In genomic region chr6:34910371-34911219, GRCm38 (mm10) we compare ENCODE assay signal across 8 mouse cellular contexts. TPM values are rescaled to one million over a fixed set of nuclear protein-coding genes. Genes with fewer than 3 reads are reported as not detected.
DNase-seq lines count a peak whose midpoint lies in the region; ATAC-seq and TF ChIP-seq lines count a peak whose summit lies in the region.

Gene Wdr91 (minus strand): TSS chr6:34910876.

- H3K4me3 ChIP-seq in CH12.LX (replicated peaks in 1 of 3; ENCODE audit: low read depth in 2 of 3, low read length in 2 of 3, poor library complexity in 1 of 3): peak within 1 kb of the TSS; percentile 64 to 97 (median 82)
- H3K4me3 ChIP-seq in forebrain, embryonic 12.5 days (replicated peaks): peak within 1 kb of the TSS; percentile 67
- H3K4me3 ChIP-seq in heart, postnatal 0 days (ENCODE audit: low read depth, low read length): peak within 1 kb of the TSS; percentile 81
- peak within 1 kb of the TSS; percentile 71 for H3K4me3 ChIP-seq in liver, embryonic 16.5 days (ENCODE audit: low read depth, low read length)
- peak within 1 kb of the TSS; percentile 70 for H3K4me3 ChIP-seq in neural tube, embryonic 13.5 days
- peak within 1 kb of the TSS; percentile 93 for H3K4me3 ChIP-seq in testis, adult 2 months (ENCODE audit: control insufficient read depth, low read depth, low read length)

- TF ChIP-seq EP300 in CH12.LX (IDR thresholded peaks at IDR 0.05; ENCODE audit: low read length): no peak
- no peak for TF ChIP-seq EP300 in heart, postnatal 0 days (IDR thresholded peaks at IDR 0.05; ENCODE audit: low read depth)

- H3K27ac ChIP-seq in CH12.LX (ENCODE audit: insufficient read depth, low read depth): peak within 1 kb of the TSS; percentile 54; the same call in 1 of the 2 replicates
- H3K27ac ChIP-seq in forebrain, embryonic 12.5 days: peak within 1 kb of the TSS; percentile 71
- peak within 1 kb of the TSS; percentile 81 for H3K27ac ChIP-seq in heart, postnatal 0 days (ENCODE audit: low read depth)
- peak within 1 kb of the TSS; percentile 86 for H3K27ac ChIP-seq in liver, embryonic 16.5 days (ENCODE audit: low read length)
- peak within 1 kb of the TSS; percentile 91 for H3K27ac ChIP-seq in neural tube, embryonic 13.5 days (replicated peaks)
- H3K27ac ChIP-seq in testis, adult 2 months (ENCODE audit: control insufficient read depth, insufficient read depth, low read depth, low read length): no peak within 1 kb of the TSS

- H3K4me2 ChIP-seq in CH12.LX (ENCODE audit: insufficient read depth, low read depth, poor library complexity, severe bottlenecking): peak within 1 kb of the TSS; percentile 97
- peak within 1 kb of the TSS; percentile 69 for H3K4me2 ChIP-seq in forebrain, embryonic 12.5 days
- peak within 1 kb of the TSS; percentile 77 for H3K4me2 ChIP-seq in heart, postnatal 0 days (ENCODE audit: low read depth, low read length)
- H3K4me2 ChIP-seq in liver, embryonic 16.5 days (ENCODE audit: low read depth, low read length): peak within 1 kb of the TSS; percentile 83
- H3K4me2 ChIP-seq in neural tube, embryonic 13.5 days: peak within 1 kb of the TSS; percentile 73

- in situ Hi-C loops in CH12.LX (cut with MboI; ENCODE audit: low pct_ligation_motif_present, low pct_unique_long_range_greater_than_20kb, low sequenced_read_pairs): no loop called here

- peaks cover 6% of the 10 kb centered on the region for H3K79me2 ChIP-seq in CH12.LX (replicated peaks; ENCODE audit: control insufficient read depth, extremely low read depth, insufficient read depth, poor library complexity, severe bottlenecking)

- H3K9me3 ChIP-seq in CH12.LX (replicated peaks; ENCODE audit: low read length): no peaks in the 10 kb centered on the region
- H3K9me3 ChIP-seq in forebrain, embryonic 12.5 days: no peaks in the 10 kb centered on the region
- H3K9me3 ChIP-seq in heart, postnatal 0 days (replicated peaks; ENCODE audit: control insufficient read depth, low read length): no peaks in the 10 kb centered on the region
- no peaks in the 10 kb centered on the region for H3K9me3 ChIP-seq in liver, embryonic 16.5 days (replicated peaks; ENCODE audit: control insufficient read depth, low read length)
- H3K9me3 ChIP-seq in neural tube, embryonic 13.5 days: no peaks in the 10 kb centered on the region

- H3K36me3 ChIP-seq in CH12.LX (replicated peaks in 1 of 2; ENCODE audit: control insufficient read depth in 1 of 2, insufficient read depth in 1 of 2, low read length in 1 of 2): peaks cover 22 to 35% of the 10 kb centered on the region in 2 experiments
- peaks cover 23% of the 10 kb centered on the region for H3K36me3 ChIP-seq in forebrain, embryonic 12.5 days (replicated peaks)
- H3K36me3 ChIP-seq in heart, postnatal 0 days (replicated peaks; ENCODE audit: control insufficient read depth, insufficient read depth, low read length): peaks cover 22% of the 10 kb centered on the region
- H3K36me3 ChIP-seq in liver, embryonic 16.5 days (ENCODE audit: control insufficient read depth, insufficient read depth): peaks cover 3% of the 10 kb centered on the region; the same call in 1 of the 2 replicates
- peaks cover 28% of the 10 kb centered on the region for H3K36me3 ChIP-seq in neural tube, embryonic 13.5 days
- H3K36me3 ChIP-seq in testis, adult 2 months (ENCODE audit: control insufficient read depth, insufficient read depth, low read length): no peaks in the 10 kb centered on the region

- no peaks in the 10 kb centered on the region for H3K27me3 ChIP-seq in CH12.LX (replicated peaks)
- H3K27me3 ChIP-seq in forebrain, embryonic 12.5 days: no peaks in the 10 kb centered on the region
- no peaks in the 10 kb centered on the region for H3K27me3 ChIP-seq in heart, postnatal 0 days (ENCODE audit: control insufficient read depth, insufficient read depth, low read length)
- no peaks in the 10 kb centered on the region for H3K27me3 ChIP-seq in liver, embryonic 16.5 days (ENCODE audit: control insufficient read depth, insufficient read depth, low read depth, low read length)
- H3K27me3 ChIP-seq in neural tube, embryonic 13.5 days: no peaks in the 10 kb centered on the region
- no peaks in the 10 kb centered on the region for H3K27me3 ChIP-seq in testis, adult 2 months (ENCODE audit: control insufficient read depth, insufficient read depth, low read length)

- peak; percentile 83 for DNase-seq in CH12.LX (ENCODE audit: extremely low read depth)
- peak; percentile 80 for DNase-seq in c-Kit-positive CD71-positive TER-119-negative erythroid progenitor cells, embryonic 14.5 days (ENCODE audit: low read depth)
- peak; percentile 93 for DNase-seq in heart, postnatal 0 days (ENCODE audit: low spot score)
- peak; percentile 98 to 99 for DNase-seq in kidney, postnatal 4 days

- under 1% methylated on average over 64 of the region's 64 CpGs for WGBS in forebrain, embryonic 12.5 days
- WGBS in heart, postnatal 0 days: under 1% methylated on average over 61 of the region's 64 CpGs
- WGBS in liver, embryonic 16.5 days (ENCODE audit: insufficient replicate concordance): under 1% methylated on average over 64 of the region's 64 CpGs
- WGBS in neural tube, embryonic 13.5 days: under 1% methylated on average over 64 of the region's 64 CpGs

- TF ChIP-seq RAD21 in CH12.LX (IDR thresholded peaks at IDR 0.05; ENCODE audit: low read depth, low read length): no peak

- peak; percentile 94 for ATAC-seq in forebrain, embryonic 12.5 days (ENCODE audit: low FRiP score)
- peak; percentile 97 for ATAC-seq in heart, postnatal 0 days (ENCODE audit: insufficient read depth, low read depth)
- ATAC-seq in liver, embryonic 16.5 days (ENCODE audit: low read depth): peak; percentile 76
- peak; percentile 96 for ATAC-seq in neural tube, embryonic 13.5 days (ENCODE audit: low read depth)

- peak in 1 of 2 experiments; percentile 34; a peak in 2 of 4 replicates for TF ChIP-seq CTCF in CH12.LX (conservative IDR thresholded peaks at IDR 0.05 in 1 of 2, IDR thresholded peaks at IDR 0.05 in 1 of 2; ENCODE audit: low read depth in 2 of 2, low read length in 2 of 2)
- peak; percentile 27; the same call in 1 of the 2 replicates for TF ChIP-seq CTCF in heart, postnatal 0 days (IDR thresholded peaks at IDR 0.05; ENCODE audit: low read depth)
- no peak for TF ChIP-seq CTCF in testis, adult 2 months (IDR thresholded peaks at IDR 0.05; ENCODE audit: control insufficient read depth, insufficient read depth, insufficient replicate concordance, low read depth, low read length)

- peak; percentile 88 for TF ChIP-seq POLR2A in CH12.LX (IDR thresholded peaks at IDR 0.05; ENCODE audit: low read depth, low read length)
- TF ChIP-seq POLR2A in testis, adult 2 months (IDR thresholded peaks at IDR 0.05; ENCODE audit: control insufficient read depth, low read depth, low read length): peak; percentile 66

- dilution Hi-C loops in CH12.LX (cut with MboI; ENCODE audit: extremely low pct_ligation_motif_present, extremely low pct_unique_long_range_greater_than_20kb, low sequenced_read_pairs): no loop called here

- peak within 1 kb of the TSS; percentile 46 for H3K9ac ChIP-seq in CH12.LX (ENCODE audit: insufficient read depth, low read depth)
- peak within 1 kb of the TSS; percentile 66 for H3K9ac ChIP-seq in forebrain, embryonic 12.5 days
- peak within 1 kb of the TSS; percentile 66 for H3K9ac ChIP-seq in heart, postnatal 0 days (replicated peaks; ENCODE audit: low read depth, low read length)
- H3K9ac ChIP-seq in liver, embryonic 16.5 days (ENCODE audit: low read depth, low read length): peak within 1 kb of the TSS; percentile 83
- H3K9ac ChIP-seq in neural tube, embryonic 13.5 days: peak within 1 kb of the TSS; percentile 81

- peaks cover 0 to 31% of the 10 kb centered on the region in 2 experiments; a peak in 2 of 4 replicates for H3K4me1 ChIP-seq in CH12.LX (ENCODE audit: control insufficient read depth in 1 of 2, insufficient read depth in 2 of 2)
- H3K4me1 ChIP-seq in forebrain, embryonic 12.5 days: peaks cover 12% of the 10 kb centered on the region
- H3K4me1 ChIP-seq in heart, postnatal 0 days (ENCODE audit: control insufficient read depth, insufficient read depth): peaks cover 18% of the 10 kb centered on the region
- peaks cover 53% of the 10 kb centered on the region for H3K4me1 ChIP-seq in liver, embryonic 16.5 days (ENCODE audit: control insufficient read depth, low read depth, low read length)
- peaks cover 18% of the 10 kb centered on the region for H3K4me1 ChIP-seq in neural tube, embryonic 13.5 days (replicated peaks)
- no peaks in the 10 kb centered on the region; the same call in 1 of the 2 replicates for H3K4me1 ChIP-seq in testis, adult 2 months (ENCODE audit: control insufficient read depth, insufficient read depth, low read length)

TF ChIP-seq in CH12.LX, 34 proteins besides CTCF, POLR2A, EP300 and RAD21 (continues in another document):
- TF ChIP-seq USF2 (conservative IDR thresholded peaks at IDR 0.05; ENCODE audit: low read depth, low read length) (no peak), CHD2 (IDR thresholded peaks at IDR 0.05; ENCODE audit: low read length) (no peak), E2F4 (IDR thresholded peaks at IDR 0.05; ENCODE audit: insufficient replicate concordance, low read depth, low read length) (no peak), TCF12 (IDR thresholded peaks at IDR 0.05; ENCODE audit: low read depth, low read length) (peak; percentile 48; the same call in 1 of the 2 replicates), CHD1 (IDR thresholded peaks at IDR 0.05; ENCODE audit: low read depth, low read length) (no peak), MAX (IDR thresholded peaks at IDR 0.05; ENCODE audit: low read length) (0 out of 2 replicates have a peak, but pooled peaks have one; percentile 58), ZMIZ1 (IDR thresholded peaks at IDR 0.05; ENCODE audit: low read depth, low read length) (no peak; the same call in 1 of the 2 replicates), MEF2A (IDR thresholded peaks at IDR 0.05; ENCODE audit: borderline replicate concordance, low read depth, low read length) (no peak), GABPA (IDR thresholded peaks at IDR 0.05; ENCODE audit: insufficient replicate concordance, low read depth, low read length) (no peak), RCOR1 (conservative IDR thresholded peaks at IDR 0.05; ENCODE audit: low read depth, low read length) (no peak), POLR2AphosphoS2 (IDR thresholded peaks at IDR 0.05; ENCODE audit: low read depth, low read length) (no peak), ETS1 (conservative IDR thresholded peaks at IDR 0.05; ENCODE audit: low read depth, low read length) (no peak)

RNA-seq across cellular contexts. Expression of gene Wdr91, which starts in this region (rescaled TPM):
- total RNA-seq in CH12.LX (2012; rRNA removed) (19.8 and 26.5 TPM in 2 replicates), CH12.LX (2014; rRNA removed) (10.6 and 11.3 TPM in 2 replicates)
- 19.2 and 23.8 TPM in 2 replicates for polyA plus RNA-seq in CH12.LX (2012; ENCODE audit: insufficient read length, low read depth)
- 11.0 and 12.3 TPM in 2 replicates for polyA plus RNA-seq in forebrain, embryonic 12.5 days (2016; fragmentation: Nextera tagmentation; extraction: Ambion mirVana)
- total RNA-seq in heart, postnatal 0 days (2014; rRNA removed; ENCODE audit: low replicate concordance): 24.9 and 25.2 TPM in 2 replicates
- polyA plus RNA-seq in heart, postnatal 0 days (2015; fragmentation: Nextera tagmentation; extraction: Ambion mirVana): 7.7 and 8.6 TPM in 2 replicates
- 9.6 and 10.3 TPM in 2 replicates for polyA plus RNA-seq in liver, embryonic 16.5 days (2015; fragmentation: Nextera tagmentation; extraction: Ambion mirVana)
- polyA plus RNA-seq in neural tube, embryonic 13.5 days (2015; fragmentation: Nextera tagmentation; extraction: Ambion mirVana): 12.8 and 13.6 TPM in 2 replicates
- 3.4 and 3.8 TPM in 2 replicates for polyA plus RNA-seq in testis, adult 2 months (2012; rRNA removed)
